Mouse (Mus musculus) Muller cell, postnatal 12 days (primary cell): ENCODE measurements around the gene Gpd2.

ENCODE experiments used
- DNase-seq: peaks from one replicate; pipeline ENCODE4 v3.0.0-alpha.2; 2015; ENCODE audit errors: inconsistent ontology term

Gpd2 gene

DNA sequence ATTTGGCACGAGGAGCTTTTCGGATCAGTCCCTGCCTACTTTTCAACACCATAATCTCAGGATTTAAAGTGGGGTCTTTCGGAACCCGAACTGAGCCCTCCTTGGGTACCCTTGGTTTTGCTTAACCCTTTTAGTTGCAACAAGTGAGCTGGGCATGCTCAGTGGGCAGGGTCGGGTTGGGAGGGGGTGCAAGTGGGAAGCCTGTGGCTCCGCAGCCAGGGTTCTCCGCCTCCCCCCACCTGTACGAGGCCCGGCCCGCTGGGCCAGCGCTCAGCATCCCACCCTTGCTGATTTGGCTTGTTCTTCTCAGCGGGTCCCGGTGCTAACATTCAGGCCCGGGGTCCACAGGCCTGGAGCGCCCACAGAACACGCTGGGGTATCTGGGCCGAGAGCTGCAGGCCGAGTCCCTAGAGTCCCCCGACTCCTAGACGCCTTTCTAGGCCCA, at the start of gene Gpd2:
Gpd2 (plus strand) TSS at position 161 of the 445 bp plus-strand sequence.
- no peak for DNase-seq

DNA sequence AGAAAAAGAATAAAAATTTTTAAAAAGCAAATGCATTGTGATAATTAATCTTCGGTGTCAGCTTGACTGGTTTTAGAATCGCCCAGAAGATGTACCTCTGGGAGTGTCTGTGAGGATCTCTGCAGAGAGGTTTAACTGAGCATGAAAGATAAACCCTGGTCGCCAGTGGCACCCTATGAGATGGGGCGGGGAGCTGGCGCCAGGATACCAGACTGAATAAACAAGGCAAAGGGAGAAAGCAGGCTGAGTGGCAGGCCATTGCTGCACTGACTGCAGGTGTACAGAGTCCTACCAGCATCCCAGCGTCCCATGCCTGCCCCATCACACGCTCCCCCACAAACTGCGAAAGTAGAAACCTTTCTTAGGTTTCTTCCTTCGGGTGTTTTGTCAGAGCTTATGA, 49.2 kb upstream of the Gpd2 start:
- DNase-seq = no peak

DNA sequence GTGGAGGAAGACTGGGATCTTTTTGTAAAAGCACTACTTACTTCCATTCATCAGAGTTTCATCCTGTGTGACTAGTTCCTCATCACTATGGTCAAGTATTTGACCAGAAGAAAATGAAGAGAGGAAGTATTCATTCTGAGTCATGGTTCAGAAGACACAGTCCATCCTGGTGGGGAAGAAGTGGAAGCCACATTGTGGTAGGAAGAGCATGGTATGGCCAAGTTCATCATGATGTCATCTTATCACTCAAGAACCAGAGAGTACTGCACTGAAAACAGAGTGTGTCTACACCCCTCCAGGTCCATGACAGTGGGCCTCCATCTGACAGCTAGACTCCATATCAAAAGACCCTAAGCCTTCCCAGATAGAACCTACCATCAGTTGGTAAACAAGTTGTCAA, 46.6 kb upstream of the Gpd2 start:
- no peak for DNase-seq

DNA sequence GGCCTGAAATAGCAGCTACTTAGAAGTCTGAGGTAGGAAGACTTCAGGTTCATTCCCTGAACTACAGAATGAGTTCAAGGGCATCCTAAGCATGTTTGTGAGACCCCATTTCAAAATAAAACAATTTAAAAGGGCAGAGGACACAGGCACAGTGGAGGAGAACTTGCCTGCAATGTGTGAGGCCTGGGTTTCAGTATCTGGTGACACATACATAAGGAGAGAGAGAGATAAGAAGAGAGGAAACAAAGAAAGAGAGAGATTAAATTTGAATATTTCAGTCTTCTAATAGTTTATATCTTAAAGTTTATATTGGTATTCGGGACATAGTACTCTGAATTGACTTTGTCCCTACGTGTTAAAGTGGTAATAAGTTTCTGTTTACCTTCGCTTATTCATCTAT, 38.4 kb upstream of the Gpd2 start:
- no peak for DNase-seq

DNA sequence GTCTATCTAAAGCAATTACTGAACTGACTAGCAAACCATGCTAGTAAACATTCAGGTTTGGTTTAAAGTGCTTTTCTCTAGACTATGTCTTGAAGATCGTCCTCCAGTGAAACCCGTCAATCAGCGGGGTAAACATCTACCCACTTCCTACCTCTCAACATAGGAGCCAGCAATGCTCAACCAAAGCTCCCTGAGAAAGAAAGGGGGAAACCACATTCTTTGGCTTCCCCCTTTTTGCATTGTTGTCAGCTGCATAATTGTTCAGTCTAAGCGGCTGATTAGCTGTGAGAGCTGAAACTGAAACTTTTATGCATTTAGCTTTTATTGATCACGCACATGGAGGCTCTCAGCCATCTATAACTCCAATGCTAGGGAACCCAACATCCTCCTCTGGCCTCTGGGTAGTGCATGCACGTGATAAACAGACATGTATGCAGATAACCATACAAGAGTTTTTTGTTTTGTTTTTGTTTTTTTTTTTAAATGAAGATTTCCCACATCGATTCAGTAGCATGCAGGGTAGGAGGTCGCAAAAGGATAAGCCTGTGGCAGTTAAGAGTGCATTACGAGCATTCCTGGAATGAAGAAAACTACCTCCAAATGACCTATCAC, 28.9 kb upstream of the Gpd2 start:
- DNase-seq = no peak

DNA sequence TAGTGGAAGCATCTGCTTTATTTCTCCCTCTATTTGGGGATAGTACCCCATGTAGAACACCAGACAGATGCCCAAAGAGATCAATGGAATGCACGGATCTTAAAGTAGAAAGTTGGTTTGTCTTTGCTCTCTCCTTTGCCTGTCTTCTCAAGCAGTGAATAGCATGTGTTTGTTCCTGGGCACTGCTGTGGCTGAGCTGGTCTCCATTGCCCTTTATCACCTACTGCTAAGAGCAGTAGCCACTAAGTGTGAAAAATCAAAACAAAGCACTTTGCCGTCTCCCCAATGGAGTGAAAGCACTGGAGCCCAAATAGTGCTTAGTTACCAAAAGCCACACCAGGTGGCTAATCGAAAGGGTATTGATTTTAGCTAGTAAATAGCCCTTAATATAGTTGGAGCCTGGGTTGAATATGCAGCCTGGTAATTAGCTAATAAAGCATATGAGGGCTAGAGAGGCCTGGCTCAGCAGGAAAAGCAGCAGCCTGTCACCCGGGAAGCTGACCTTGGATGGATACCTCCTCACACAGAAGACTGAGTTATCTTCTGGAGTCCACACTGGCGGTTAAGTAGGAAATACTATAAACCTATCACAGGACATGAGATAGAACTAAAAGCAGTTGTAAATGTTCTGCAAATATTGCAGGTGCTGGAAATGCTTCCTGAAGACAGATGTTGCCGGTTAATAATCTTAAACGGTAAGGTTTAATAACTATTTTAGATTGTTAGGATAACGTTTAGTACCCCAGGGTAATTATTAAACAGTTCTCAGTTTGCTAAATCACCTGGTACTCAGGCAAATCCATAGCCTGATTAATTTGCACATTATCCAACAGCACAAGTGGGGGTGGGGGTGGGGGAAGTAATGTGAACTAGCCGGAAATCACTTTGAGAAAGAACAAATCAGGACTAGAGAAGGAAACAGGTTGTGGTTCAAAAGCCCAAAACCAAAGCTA, 26.1 kb upstream of the Gpd2 start:
- no peak for DNase-seq

DNA sequence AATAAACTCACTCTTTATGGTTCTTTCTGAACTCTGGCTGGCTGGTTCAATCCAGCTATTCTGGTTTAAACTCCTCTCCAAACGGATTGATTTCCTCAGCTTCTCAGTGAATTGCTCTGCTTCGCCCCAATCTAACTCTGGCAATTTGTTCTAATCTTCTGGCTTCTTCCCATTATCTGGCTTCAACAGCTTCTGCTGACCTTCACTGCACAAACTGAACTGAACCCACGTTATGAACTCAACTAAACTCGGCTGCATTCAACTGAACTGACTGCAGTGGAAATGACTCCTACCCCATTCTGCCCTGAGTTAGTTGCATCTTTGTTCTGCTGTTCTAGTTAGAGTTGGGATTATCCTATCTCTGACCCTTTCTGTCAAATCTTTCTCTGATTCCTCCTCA, 24.1 kb upstream of the Gpd2 start:
- no peak for DNase-seq

DNA sequence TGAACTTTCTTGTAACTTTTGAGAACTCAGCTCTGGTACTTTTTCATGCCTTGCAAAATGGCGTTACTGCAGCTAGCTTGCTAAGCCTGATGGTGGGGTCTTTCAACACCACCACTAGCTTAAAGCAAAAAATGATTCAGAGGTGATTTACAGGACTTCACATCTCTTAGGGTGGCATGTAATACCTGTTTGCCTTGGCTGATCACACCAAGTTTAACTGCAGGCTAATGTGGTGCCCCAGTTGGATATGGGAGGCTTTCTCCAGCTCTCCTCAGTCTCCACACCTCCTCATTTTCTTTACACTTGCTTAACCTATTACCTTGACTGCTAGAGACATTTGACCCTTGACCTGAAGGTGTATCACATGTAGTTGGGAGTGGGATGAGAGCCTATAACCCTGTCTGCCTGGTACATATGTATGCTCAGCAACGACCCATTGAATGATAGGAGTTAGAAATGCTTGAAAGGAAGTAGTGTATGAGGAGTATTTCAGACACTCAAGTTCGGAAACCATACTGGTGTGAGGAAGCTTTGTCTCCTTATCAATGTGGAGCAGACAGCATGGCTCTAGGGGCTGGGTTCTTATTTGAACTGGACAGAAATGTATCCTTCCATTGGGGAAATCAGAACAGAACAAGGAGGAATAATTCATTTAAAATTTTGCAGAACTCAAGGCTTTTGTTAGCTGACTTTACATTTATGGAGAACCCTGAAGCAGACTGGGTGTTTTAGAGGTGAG, 14.0 kb upstream of the Gpd2 start:
- no peak for DNase-seq

DNA sequence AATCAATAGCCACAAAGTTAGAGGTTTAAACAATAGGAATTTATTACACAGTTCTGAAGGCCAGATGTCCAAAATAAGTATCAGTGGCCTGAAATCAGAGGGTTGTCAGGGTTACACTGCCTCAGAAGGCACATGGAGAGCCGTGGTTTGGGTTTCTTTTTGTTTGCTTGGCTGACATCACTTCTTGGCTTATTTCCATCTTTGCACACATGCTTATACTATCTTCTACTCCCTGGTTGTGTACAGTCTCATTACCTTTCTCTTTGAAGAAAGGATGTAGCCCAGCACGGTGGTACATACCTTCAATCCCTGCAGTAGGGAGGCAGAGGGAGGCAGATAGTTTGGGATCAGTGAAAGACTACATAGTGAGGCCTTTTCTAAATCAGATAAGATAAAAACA, 12.2 kb upstream of the Gpd2 start:
- DNase-seq = peak; percentile 33

DNA sequence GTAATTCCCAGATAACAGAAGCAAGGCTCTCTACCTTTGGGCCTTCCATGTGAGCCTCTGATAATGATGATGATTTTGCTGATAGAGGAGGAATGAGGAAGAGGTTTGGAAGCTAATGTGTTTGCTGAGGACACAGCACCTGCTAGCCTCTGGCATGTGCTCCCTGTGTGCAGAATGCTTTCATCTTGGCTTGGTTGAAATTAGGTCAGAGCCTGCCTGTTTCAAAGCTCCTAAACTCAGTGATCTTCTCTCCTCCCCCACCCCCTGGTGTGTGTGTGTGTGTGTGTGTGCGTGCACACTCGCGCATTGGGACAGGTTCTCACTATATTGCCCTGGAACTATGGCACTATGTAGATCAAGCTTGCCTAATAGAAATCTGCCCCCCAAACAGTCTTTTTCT, 10.0 kb upstream of the Gpd2 start:
- peak; percentile 30 for DNase-seq

DNA sequence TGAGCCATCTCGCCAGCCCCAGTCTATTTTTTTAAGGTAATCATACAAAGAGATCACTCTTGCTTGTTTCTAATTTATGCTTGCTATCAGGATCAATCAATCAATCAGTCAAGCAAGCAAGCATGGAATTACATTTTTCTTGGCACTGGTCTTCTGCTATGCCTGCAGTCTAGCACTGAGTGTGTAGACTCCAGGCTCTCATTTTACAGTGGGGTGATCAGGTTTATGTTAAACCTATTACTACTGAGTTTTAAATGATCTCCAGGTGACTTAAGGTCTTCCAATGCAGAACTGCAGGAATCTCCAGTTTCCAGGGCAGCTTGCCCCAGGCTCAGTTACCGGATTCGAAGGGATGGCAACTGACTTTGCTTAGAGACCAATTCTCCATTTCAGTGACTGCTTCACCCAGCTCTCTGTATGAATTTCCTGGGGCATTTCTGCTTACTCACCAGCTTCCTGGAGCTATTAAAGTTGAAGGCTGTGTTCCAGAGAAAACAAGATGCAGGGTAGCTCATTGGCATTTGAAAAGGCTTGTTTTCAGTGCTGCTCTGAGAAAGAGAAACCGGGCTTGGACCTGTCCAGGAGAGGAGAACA, 7.7 kb upstream of the Gpd2 start:
- DNase-seq = peak; percentile 44

DNA sequence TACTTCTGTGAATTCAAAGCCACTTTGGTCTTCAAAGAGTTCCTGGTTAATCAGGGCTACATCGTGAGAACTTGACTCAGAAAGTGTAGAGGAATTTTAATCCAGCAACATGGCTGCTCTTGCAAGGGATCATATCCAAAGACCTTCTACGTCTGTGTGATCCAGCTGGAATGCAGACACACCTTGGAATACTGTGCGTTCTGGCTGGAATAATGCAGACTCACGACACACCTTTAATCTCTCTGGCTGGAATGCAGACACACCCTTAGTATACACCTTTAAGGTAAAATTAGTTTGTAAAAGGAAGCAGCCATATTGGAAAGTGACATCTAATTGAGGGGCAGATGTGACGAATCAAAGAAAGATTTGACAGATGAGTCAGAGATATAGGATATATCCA, 6.0 kb upstream of the Gpd2 start:
- DNase-seq = no peak

DNA sequence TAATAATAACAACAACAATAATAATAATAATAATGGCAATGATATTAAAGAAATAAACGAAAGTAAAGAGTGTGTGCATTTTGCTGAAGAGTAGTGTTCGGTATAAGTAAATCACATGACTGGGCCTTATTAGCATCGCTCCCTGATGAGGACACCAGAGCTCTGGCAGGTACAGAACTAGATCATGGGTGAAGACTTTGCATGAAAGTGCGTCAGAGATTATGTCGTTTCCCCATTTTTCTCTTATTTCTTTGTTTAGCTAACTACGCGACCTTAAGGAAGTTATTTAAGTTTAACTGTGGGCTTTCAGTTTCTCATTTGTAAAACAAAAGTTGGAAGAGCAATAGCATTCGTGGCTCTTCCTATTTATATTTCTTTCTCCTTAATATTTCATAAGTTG, 5.1 kb upstream of the Gpd2 start:
- DNase-seq = no peak

DNA sequence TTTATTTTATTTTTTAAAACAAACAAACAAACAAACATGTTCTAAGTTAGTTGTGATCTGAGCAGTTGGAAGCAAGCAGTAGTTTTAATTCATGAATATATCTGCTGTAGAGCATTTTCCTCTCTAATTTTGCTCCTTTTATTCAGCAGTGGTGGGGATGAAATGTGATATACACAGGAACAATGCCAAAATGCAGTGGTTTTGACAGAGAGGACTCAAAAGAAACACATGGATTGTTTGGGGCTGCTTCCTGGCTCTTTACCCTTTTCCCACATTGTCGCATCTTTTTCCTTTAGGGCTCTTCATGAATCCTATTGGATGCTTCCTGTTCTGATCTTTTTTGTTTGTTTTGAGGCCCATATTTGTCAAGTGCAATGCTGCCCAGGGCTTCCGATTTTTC, 1.2 kb upstream of the Gpd2 start:
- DNase-seq = no peak

DNA sequence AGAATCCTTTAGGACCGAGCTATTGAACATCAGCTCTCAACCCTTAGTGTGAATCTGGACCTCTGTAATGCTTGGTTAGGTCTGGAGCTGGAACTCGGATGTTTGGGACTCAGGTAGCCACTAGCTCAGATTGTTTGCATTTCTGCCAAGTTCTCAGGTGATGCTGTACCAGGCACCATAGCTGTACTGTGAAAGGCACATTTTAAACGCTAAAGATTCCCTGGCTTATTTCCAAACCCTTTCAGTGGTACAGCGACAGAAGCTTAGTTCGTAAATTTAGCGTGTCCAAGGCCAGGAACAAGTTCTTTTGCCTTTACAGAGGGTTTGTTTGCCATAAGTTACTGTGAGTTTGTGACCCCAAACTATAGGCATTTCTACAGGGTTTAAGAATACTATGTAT, 409 bp upstream of the Gpd2 start:
- DNase-seq = no peak

DNA sequence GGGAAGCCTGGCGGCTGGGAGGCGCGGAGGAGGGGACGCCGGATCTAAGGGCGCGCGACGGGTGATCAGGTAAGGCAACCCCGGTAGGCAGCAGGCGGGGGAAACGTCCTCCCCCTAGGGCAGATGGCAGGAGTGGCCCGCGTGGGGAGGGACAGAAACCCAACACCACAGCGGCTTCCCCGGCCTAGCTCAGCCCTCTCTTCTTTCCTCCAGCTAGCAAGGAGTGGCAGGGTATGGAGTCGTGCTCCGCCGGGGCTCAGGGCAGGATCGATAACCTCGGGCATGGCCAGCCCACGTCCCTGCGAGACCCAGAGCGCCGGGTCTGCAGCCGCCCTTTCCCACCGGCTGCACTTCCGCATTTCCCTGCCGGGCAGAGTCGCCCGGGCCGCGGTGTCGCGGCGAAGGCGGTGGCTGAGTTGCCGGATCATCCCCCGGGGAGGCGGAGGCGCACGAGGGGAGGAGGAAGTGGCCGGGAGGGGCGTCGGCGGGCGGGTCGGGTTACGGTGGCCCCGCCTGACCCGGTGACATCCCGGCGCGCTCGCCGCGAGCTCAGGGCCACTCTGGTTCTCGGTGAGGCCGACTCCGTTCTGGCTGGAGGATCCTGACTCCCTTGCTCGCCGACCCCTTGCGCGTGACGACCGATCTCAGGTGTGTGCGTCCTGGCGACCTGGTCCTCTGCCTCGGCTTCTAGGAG, 632 bp downstream of the Gpd2 start:
- peak; percentile 93 for DNase-seq

DNA sequence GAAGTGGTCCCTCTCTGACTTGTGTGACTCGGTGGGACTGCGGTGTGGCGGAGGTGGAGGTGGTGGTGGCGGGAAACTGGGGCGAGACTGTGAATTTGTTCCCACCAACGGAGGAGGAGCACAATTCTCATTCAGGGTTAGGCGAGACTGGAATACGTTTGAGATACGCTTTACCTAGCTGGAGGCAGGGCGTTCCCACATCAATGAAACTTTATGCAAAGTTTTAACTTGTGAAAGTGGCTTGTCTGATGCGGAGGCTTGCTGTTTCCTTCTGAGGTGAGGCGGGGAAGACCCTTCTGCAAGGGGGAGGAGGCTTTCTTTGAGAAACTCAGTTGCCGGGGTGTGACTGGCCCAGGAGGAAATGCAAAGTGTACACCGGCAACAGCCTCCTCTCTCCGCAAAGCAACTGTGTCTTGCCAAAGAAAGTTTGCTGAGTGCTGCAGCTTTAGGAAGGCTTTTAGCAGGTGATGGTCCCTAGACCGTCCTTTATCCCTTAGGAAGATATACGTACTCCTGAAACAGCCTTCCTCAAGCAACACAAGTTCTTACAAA, 1.3 kb downstream of the Gpd2 start:
- DNase-seq = no peak

DNA sequence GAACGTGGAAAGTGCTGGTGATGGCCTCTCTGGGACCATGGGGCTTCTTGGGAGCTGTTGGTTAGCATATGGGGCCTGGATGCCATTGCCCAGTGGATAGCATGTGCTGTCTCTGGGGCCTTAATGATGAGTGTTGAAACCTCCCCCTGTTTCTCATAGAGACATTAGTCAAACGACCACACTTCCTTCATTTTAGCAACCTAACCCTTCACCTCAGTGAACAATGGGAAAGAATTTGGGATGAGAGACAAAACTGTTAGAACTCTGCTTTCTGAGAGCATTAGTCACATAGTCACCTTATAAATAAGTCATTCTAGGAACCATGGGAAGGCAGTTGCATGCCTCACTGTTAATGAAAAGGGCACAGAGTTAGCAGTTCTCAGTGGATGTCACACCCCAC, 1.9 kb downstream of the Gpd2 start:
- DNase-seq = peak; percentile 50

DNA sequence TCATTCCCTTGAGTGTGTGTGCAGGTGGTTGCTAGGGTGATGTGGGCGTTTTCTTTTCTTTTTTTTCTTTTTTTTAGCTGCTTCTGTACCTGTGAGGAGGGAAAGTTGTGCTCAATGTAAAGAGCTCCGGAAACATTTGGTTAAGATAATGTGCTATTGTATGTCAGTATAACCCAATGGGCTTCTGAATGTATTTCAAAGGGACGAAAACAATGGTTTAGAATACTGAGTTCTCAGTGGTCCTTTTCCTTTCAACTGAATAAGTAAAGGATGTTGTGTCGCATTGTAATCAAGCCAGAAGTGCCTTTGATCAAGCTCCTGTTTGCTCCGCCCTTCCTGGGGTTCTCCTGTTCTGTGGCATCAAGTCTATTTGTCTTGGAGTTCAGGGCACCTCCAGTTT, 6.6 kb downstream of the Gpd2 start:
- no peak for DNase-seq

DNA sequence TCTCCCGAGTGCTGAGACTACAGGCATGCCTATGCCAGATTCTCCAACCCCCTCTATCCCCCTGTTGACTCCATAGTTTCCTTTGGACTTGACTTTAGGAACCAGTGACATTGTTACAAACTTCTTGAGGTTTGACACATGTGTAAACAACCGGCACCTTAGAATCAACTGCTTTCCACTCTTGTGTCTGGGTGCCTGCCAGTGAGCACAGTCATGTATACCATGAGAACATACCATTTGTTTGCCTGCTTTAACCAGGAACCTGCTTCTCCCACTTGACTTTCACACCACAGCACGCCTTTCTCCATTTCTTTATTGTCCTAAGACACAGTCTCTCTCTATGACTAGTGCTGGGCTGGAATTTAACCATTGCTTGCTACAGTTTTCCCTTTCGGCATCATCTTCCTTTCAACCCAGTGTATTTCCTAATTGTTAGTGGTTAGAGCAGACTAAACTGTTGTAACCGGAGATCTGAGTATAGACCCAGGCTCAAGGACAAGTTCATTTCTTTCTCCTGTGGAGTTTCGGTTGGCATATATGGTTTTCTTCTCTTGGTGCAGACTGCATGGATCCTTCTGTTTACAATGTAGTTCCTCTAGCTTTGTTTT, 8.4 kb downstream of the Gpd2 start:
- no peak for DNase-seq

DNA sequence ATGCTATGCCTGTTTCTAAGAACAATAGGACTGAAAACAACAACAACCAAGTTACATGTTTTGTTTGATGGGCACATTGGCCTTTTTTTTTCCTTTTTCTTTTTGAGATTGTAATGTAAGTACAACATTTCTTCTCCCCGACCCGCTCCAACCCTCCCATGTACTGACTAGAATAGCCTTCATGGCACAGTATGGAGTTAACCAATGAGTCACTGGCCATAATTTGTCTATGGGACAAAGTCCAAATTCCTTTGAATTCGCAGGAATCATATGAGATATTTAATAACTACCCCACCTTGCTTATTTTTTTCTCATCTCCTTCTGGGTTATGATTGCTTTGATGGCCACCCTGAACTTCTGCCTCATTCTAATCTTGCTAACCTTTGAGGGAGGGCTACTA, 12.7 kb downstream of the Gpd2 start:
- no peak for DNase-seq
